Mouse (Mus musculus): ENCODE measurements around the gene Sav1. TPM values are rescaled to one million over a fixed set of nuclear protein-coding genes. Genes with fewer than 3 reads are reported as not detected.
A peak's percentile ranks its signal among the peaks of the same experiment; 100 is the strongest.

Gene Sav1
- polyA plus RNA-seq, 2 experiments, result 11.0 to 57.2 TPM

- H3K36me3 ChIP-seq (ENCODE audit: control insufficient read depth, insufficient read depth, low read length), result no peaks in the 10 kb centered on the region
- TF ChIP-seq POLR2A (IDR thresholded peaks at IDR 0.05; ENCODE audit: borderline replicate concordance, extremely low read depth, insufficient read depth, insufficient read length), result no peak
- 49% methylated on average over 3 of the region's 3 CpGs for WGBS
- no peaks in the 10 kb centered on the region; the same call in 1 of the 2 replicates for H3K9me3 ChIP-seq (ENCODE audit: control insufficient read depth, low read length)
- H3K4me1 ChIP-seq (ENCODE audit: control insufficient read depth, insufficient read depth, low read length), result 0 out of 2 replicates have a peak, but pooled peaks cover 3% of the 10 kb centered on the region
- H3K4me2 ChIP-seq (replicated peaks; ENCODE audit: low read depth, low read length, severe bottlenecking), result no peak overlapping the region
- DNase-seq (ENCODE audit: low spot score) (no peak), ATAC-seq (ENCODE audit: low FRiP score, low read depth) (no peak)
- H3K27me3 ChIP-seq (ENCODE audit: control insufficient read depth, insufficient read depth, low read length), result no peaks in the 10 kb centered on the region
- H3K9ac ChIP-seq (ENCODE audit: low read depth, low read length, severe bottlenecking), result no peak overlapping the region
- no peak overlapping the region for H3K4me3 ChIP-seq (replicated peaks; ENCODE audit: low read length)
- no peak overlapping the region for H3K27ac ChIP-seq (replicated peaks; ENCODE audit: low read depth, low read length)
Measured at GRCm38 (mm10) chr12:69995382-69995781, 8.6 kb upstream of the Sav1 start.

GRCm38 (mm10) chr12:69986241-69986762 is 500 bp downstream of the Sav1 start:
- Histone ChIP-seq H3K9me3 (ENCODE audit: control insufficient read depth, low read length) (no peaks in the 10 kb centered on the region), H3K36me3 (ENCODE audit: control insufficient read depth, insufficient read depth, low read length) (peaks cover 29% of the 10 kb centered on the region), H3K4me2 (replicated peaks; ENCODE audit: low read depth, low read length, severe bottlenecking) (peak overlapping the region; percentile 55), H3K9ac (ENCODE audit: low read depth, low read length, severe bottlenecking) (peak overlapping the region; percentile 95), H3K4me1 (ENCODE audit: control insufficient read depth, insufficient read depth, low read length) (peaks cover 9% of the 10 kb centered on the region), H3K27ac (replicated peaks; ENCODE audit: low read depth, low read length) (peak overlapping the region; percentile 89), H3K27me3 (ENCODE audit: control insufficient read depth, insufficient read depth, low read length) (no peaks in the 10 kb centered on the region), H3K4me3 (replicated peaks; ENCODE audit: low read length) (peak overlapping the region; percentile 77)
- DNase-seq (ENCODE audit: low spot score) (peak; percentile 10), ATAC-seq (ENCODE audit: low FRiP score, low read depth) (peak; percentile 64)
- TF ChIP-seq POLR2A (IDR thresholded peaks at IDR 0.05; ENCODE audit: borderline replicate concordance, extremely low read depth, insufficient read depth, insufficient read length), result no peak
- WGBS, result 0% methylated on average over 26 of the region's 36 CpGs

- Histone ChIP-seq H3K9me3 (ENCODE audit: control insufficient read depth, low read length) (no peaks in the 10 kb centered on the region), H3K4me3 (replicated peaks; ENCODE audit: low read length) (peak overlapping the region; percentile 77), H3K36me3 (ENCODE audit: control insufficient read depth, insufficient read depth, low read length) (peaks cover 35% of the 10 kb centered on the region), H3K27ac (replicated peaks; ENCODE audit: low read depth, low read length) (no peak overlapping the region), H3K4me2 (replicated peaks; ENCODE audit: low read depth, low read length, severe bottlenecking) (peak overlapping the region; percentile 55), H3K9ac (ENCODE audit: low read depth, low read length, severe bottlenecking) (peak overlapping the region; percentile 95), H3K4me1 (ENCODE audit: control insufficient read depth, insufficient read depth, low read length) (peaks cover 9% of the 10 kb centered on the region), H3K27me3 (ENCODE audit: control insufficient read depth, insufficient read depth, low read length) (no peaks in the 10 kb centered on the region)
- DNase-seq (ENCODE audit: low spot score), result no peak
- ATAC-seq (ENCODE audit: low FRiP score, low read depth), result no peak
- WGBS, result 28% methylated on average over 4 of the region's 4 CpGs
- TF ChIP-seq POLR2A (IDR thresholded peaks at IDR 0.05; ENCODE audit: borderline replicate concordance, extremely low read depth, insufficient read depth, insufficient read length), result no peak
Measured at GRCm38 (mm10) chr12:69985546-69985945, 1.3 kb downstream of the Sav1 start.

- Histone ChIP-seq H3K9me3 (ENCODE audit: control insufficient read depth, low read length) (no peaks in the 10 kb centered on the region), H3K4me1 (ENCODE audit: control insufficient read depth, insufficient read depth, low read length) (peaks cover 9% of the 10 kb centered on the region), H3K9ac (ENCODE audit: low read depth, low read length, severe bottlenecking) (no peak overlapping the region), H3K27me3 (ENCODE audit: control insufficient read depth, insufficient read depth, low read length) (no peaks in the 10 kb centered on the region), H3K27ac (replicated peaks; ENCODE audit: low read depth, low read length) (no peak overlapping the region), H3K4me3 (replicated peaks; ENCODE audit: low read length) (no peak overlapping the region), H3K36me3 (ENCODE audit: control insufficient read depth, insufficient read depth, low read length) (peaks cover 49% of the 10 kb centered on the region), H3K4me2 (replicated peaks; ENCODE audit: low read depth, low read length, severe bottlenecking) (no peak overlapping the region)
- WGBS, result 76% methylated on average over 5 of the region's 5 CpGs
- DNase-seq (ENCODE audit: low spot score) (no peak), ATAC-seq (ENCODE audit: low FRiP score, low read depth) (no peak)
- no peak for TF ChIP-seq POLR2A (IDR thresholded peaks at IDR 0.05; ENCODE audit: borderline replicate concordance, extremely low read depth, insufficient read depth, insufficient read length)
Measured at GRCm38 (mm10) chr12:69982874-69983273, 3.9 kb downstream of the Sav1 start.

- H3K36me3 ChIP-seq (ENCODE audit: control insufficient read depth, insufficient read depth, low read length), result peaks cover 39% of the 10 kb centered on the region
- no peak overlapping the region for H3K27ac ChIP-seq (replicated peaks; ENCODE audit: low read depth, low read length)
- H3K4me1 ChIP-seq (ENCODE audit: control insufficient read depth, insufficient read depth, low read length), result no peaks in the 10 kb centered on the region
- H3K9ac ChIP-seq (ENCODE audit: low read depth, low read length, severe bottlenecking), result no peak overlapping the region
- 71% methylated on average over 8 of the region's 9 CpGs for WGBS
- DNase-seq (ENCODE audit: low spot score) (peak; percentile 28), ATAC-seq (ENCODE audit: low FRiP score, low read depth) (no peak; the same call in 1 of the 2 replicates)
- H3K4me2 ChIP-seq (replicated peaks; ENCODE audit: low read depth, low read length, severe bottlenecking), result no peak overlapping the region
- no peak overlapping the region for H3K4me3 ChIP-seq (replicated peaks; ENCODE audit: low read length)
- no peak for TF ChIP-seq POLR2A (IDR thresholded peaks at IDR 0.05; ENCODE audit: borderline replicate concordance, extremely low read depth, insufficient read depth, insufficient read length)
- H3K9me3 ChIP-seq (ENCODE audit: control insufficient read depth, low read length), result no peaks in the 10 kb centered on the region
- no peaks in the 10 kb centered on the region for H3K27me3 ChIP-seq (ENCODE audit: control insufficient read depth, insufficient read depth, low read length)
Measured at GRCm38 (mm10) chr12:69977376-69977998, 9.3 kb downstream of the Sav1 start.

All from limb, embryonic 14.5 days (tissue).